Mouse (Mus musculus) lung, postnatal 0 days (tissue): ENCODE data around the gene Setmar. TPM values are rescaled to one million over a fixed set of nuclear protein-coding genes. Genes with fewer than 3 reads are reported as not detected.
"Not testable (repeated sequence)": the region's sequence is repeated elsewhere in the genome, so short reads cannot be mapped to it uniquely, and the experiment has no call there.

Source experiments
- ATAC-seq: fragments of 200-750 bp; cut with Nextera tagmentation; 2 replicates; pipeline ENCODE4 v1.8.0; 2017; ENCODE audit warnings: moderate library complexity
- DNase-seq: peaks from one replicate; pipeline ENCODE4 v3.0.0-alpha.2; 2016; ENCODE audit warnings: low spot score
- H3K27ac ChIP-seq: fragments of 300-500 bp; sonication (generic); 2 replicates; pipeline ENCODE4 v1.5.1; 2014; ENCODE audit warnings: antibody characterized with exemption, mild to moderate bottlenecking, low read length, mixed read lengths
- H3K27me3 ChIP-seq: fragments of 300-500 bp; sonication (generic); replicated peaks from 2 replicates; pipeline ENCODE4 v1.6.1; 2014; ENCODE audit warnings: low read length, mixed read lengths; ENCODE audit not compliant: insufficient read depth
- H3K36me3 ChIP-seq: fragments of 300-500 bp; sonication (generic); 2 replicates; pipeline ENCODE4 v1.6.1; 2014; ENCODE audit warnings: low read length, mixed read lengths; ENCODE audit not compliant: insufficient read depth
- H3K4me1 ChIP-seq: fragments of 300-500 bp; sonication (generic); 2 replicates; pipeline ENCODE4 v1.6.1; 2014; ENCODE audit warnings: antibody characterized with exemption, low read depth, low read length, mixed read lengths; ENCODE audit not compliant: insufficient read depth
- H3K4me2 ChIP-seq: fragments of 300-500 bp; sonication (generic); replicated peaks from 2 replicates; pipeline ENCODE4 v1.6.1; 2014; ENCODE audit warnings: low read depth, mild to moderate bottlenecking, low read length, moderate library complexity, mixed read lengths
- H3K4me3 ChIP-seq: fragments of 300-500 bp; sonication (generic); 2 replicates; pipeline ENCODE4 v1.5.1; 2014; ENCODE audit warnings: low read depth, low read length
- H3K9ac ChIP-seq: fragments of 300-500 bp; sonication (generic); replicated peaks from 2 replicates; pipeline ENCODE4 v1.6.1; 2014; ENCODE audit warnings: low read depth, mild to moderate bottlenecking
- H3K9me3 ChIP-seq: fragments of 300-500 bp; sonication (generic); 2 replicates; pipeline ENCODE4 v1.6.1; 2016; ENCODE audit warnings: low read length, mixed read lengths
- CTCF ChIP-seq: IDR thresholded peaks from 2 replicates; pipeline ENCODE4 v1.5.1; 2016; ENCODE audit warnings: antibody characterized with exemption, mild to moderate bottlenecking
- EP300 ChIP-seq: IDR thresholded peaks from 2 replicates; pipeline ENCODE4 v1.6.1; 2016; ENCODE audit warnings: antibody characterized with exemption, mild to moderate bottlenecking, control low read depth
- WGBS: fragments of 180-500 bp; shearing (Covaris S2); extraction: QIAGEN DNeasy Blood & Tissue Kit; methylation state at CpG from one replicate; pipeline ENCODE4 v1.1.7; 2014; 5-methylcytosine and 5-hydroxymethylcytosine counted together
- polyA plus RNA-seq: library from polyadenylated mRNA; unstranded; fragments of >200 nt; fragmentation: Nextera tagmentation; extraction: Ambion mirVana; gene quantifications from 2 replicates; pipeline ENCODE4 v1.2.1, GENCODE M21; 2015

Setmar gene
- 5.3 and 6.6 TPM in 2 replicates for polyA plus RNA-seq

DNA sequence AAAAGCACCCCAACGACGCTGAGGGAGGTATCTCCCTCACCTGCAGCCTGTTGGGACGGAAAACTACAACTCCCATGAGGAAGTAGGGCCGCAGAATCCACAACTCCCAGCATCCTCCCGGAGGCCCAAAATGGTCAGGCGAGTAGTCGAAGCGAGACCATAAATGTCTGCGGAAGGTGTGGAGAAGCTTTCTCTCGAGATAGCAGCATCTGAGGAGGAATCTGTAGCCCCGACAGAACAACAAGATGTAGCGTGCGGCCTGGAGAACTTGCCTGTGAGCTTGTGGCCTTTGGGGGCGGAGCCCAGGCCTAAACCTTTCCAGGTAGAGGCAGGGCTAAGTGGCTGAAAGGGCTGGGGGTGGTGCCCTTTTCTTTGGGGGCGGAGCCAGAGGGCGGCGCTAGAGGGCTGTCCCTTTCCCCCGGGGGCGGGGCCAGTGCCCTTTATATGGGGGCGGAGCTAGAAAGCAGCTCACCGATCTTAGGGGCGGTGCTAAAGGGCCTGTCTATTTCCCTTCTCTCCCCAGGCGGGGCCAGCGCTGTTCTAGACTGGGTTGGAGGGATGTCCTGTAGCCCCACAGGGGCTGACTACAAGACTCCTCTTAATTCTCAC, at the start of gene Setmar:
Gene Setmar (plus strand): TSS at position 128 of the 609 bp plus-strand sequence.
- ATAC-seq: peak; percentile 95

DNA sequence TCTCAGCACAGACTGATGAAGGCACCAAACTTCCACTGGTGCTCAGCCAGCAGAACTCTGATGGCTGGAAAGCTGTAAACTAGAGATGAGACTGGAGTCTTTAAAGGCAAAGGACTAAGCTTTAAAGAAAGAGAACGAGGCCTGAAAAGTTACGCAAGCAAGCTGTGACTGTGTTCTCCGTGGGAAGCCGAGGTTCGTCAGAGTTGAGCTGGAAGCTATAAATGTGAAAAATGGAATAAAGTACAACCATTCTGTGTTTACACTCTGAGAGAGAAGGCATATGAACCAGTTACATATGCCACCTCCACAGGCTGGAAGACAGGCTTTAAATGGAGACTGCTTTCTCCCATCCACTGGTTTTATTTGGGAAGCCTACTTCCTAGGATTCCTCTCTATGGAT, 43.2 kb upstream of the Setmar start:
- ATAC-seq: no peak
- 84% methylated on average over 5 of the region's 5 CpGs for WGBS
- TF ChIP-seq EP300 (no peak), CTCF (no peak)

More for the DNA sequence above, at the start of gene Setmar:
- H3K27me3 ChIP-seq: no peaks in the 10 kb centered on the region
- H3K36me3 ChIP-seq: no peaks in the 10 kb centered on the region
- 1% methylated on average over 21 of the region's 24 CpGs for WGBS
- H3K9ac ChIP-seq: peak within 1 kb of the TSS; percentile 34; the same call in 1 of the 2 replicates
- no peak for TF ChIP-seq EP300
- TF ChIP-seq CTCF: no peak; the same call in none of the 2 replicates
- no peaks in the 10 kb centered on the region for H3K4me1 ChIP-seq
- H3K4me2 ChIP-seq: peak within 1 kb of the TSS; percentile 74
- H3K27ac ChIP-seq: peak within 1 kb of the TSS; percentile 90
- peak within 1 kb of the TSS; percentile 51 for H3K4me3 ChIP-seq
- no peaks in the 10 kb centered on the region for H3K9me3 ChIP-seq
- DNase-seq: peak; percentile 98

DNA sequence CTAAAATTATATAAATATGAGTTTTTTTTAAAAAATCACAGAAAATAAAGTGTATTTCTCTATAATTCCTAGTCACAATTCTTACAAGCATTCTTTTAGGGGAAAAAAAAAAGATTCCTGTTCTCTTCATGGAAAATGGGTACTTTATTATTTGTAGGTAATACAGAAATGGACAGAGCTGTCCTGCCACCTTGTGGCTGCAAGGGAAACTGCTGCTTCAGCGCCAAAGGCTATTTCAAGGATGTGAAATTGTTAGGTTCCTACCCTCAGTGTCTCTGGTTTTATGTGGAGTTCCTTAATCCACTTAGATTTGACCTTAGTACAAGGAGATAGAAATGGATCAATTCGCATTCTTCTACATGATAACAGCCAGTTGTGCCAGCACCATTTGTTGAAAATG, 9.8 kb upstream of the Setmar start:
- peak; percentile 58 for DNase-seq
- ATAC-seq, H3K4me1 ChIP-seq, H3K4me2 ChIP-seq, H3K9ac ChIP-seq, H3K9me3 ChIP-seq, H3K27ac ChIP-seq, H3K4me3 ChIP-seq, H3K36me3 ChIP-seq, H3K27me3 ChIP-seq: not testable (repeated sequence)
- WGBS: 7% methylated on average over 2 of the region's 2 CpGs
- peak; percentile 82 for TF ChIP-seq CTCF

More for the DNA sequence above, 43.2 kb upstream of the Setmar start:
- Histone ChIP-seq H3K4me3 (no peak overlapping the region), H3K9ac (no peak overlapping the region), H3K4me1 (no peaks in the 10 kb centered on the region), H3K4me2 (no peak overlapping the region), H3K27ac (no peak overlapping the region), H3K36me3 (no peaks in the 10 kb centered on the region), H3K9me3 (no peaks in the 10 kb centered on the region), H3K27me3 (no peaks in the 10 kb centered on the region)
- no peak for DNase-seq

DNA sequence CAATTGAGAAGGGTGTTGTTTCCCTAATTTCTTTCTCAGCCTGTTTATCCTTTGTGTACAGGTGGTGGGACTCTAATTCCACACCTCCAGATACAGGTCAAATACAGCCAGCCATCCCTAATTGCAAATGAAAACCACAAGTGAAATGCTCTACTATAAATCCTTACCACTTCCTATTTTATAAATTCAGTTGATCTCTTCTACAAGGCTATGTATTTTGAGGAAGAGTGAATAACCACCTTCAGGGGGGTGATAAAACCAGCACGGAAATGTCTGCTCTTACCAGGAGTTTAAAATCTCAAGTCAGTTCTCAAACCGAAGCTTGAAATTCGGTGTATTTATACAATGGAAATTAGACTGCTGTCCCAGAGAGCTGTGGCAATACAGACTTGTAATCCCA, 8.9 kb upstream of the Setmar start:
- ATAC-seq (no peak), DNase-seq (no peak)
- Histone ChIP-seq H3K4me1 (no peaks in the 10 kb centered on the region), H3K4me2 (no peak overlapping the region), H3K9me3 (no peaks in the 10 kb centered on the region), H3K4me3 (no peak overlapping the region), H3K27ac (no peak overlapping the region), H3K9ac (no peak overlapping the region), H3K27me3 (no peaks in the 10 kb centered on the region), H3K36me3 (no peaks in the 10 kb centered on the region)
- WGBS: 61% methylated on average over 3 of the region's 3 CpGs
- TF ChIP-seq EP300: no peak
- no peak for TF ChIP-seq CTCF

DNA sequence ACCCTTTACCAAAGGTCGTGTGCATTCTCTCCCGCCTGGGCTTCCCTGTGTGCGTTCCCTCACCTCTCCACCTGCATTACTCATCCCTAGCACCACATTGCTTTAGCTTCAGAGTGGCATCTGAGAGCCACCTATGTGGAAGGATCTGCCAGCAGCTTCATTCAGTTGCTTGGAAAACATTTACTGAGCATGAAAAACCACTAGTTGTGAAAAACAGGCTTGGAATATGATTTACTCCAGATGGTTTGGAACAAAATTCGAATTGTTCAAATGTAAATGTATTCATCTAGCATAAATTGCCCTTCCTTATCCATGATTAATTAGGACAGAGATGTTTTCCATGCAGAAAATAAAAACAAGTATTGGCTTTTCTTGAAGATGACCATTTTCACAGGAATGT, 7.5 kb upstream of the Setmar start:
- 45% methylated on average over 4 of the region's 4 CpGs for WGBS
- no peaks in the 10 kb centered on the region for H3K9me3 ChIP-seq
- DNase-seq (no peak), ATAC-seq (no peak)
- H3K4me2 ChIP-seq: no peak overlapping the region
- TF ChIP-seq EP300 (no peak), CTCF (no peak)
- H3K4me3 ChIP-seq: no peak overlapping the region
- H3K27me3 ChIP-seq: no peaks in the 10 kb centered on the region
- H3K27ac ChIP-seq: no peak overlapping the region
- no peak overlapping the region for H3K9ac ChIP-seq
- H3K36me3 ChIP-seq: no peaks in the 10 kb centered on the region
- no peaks in the 10 kb centered on the region for H3K4me1 ChIP-seq

DNA sequence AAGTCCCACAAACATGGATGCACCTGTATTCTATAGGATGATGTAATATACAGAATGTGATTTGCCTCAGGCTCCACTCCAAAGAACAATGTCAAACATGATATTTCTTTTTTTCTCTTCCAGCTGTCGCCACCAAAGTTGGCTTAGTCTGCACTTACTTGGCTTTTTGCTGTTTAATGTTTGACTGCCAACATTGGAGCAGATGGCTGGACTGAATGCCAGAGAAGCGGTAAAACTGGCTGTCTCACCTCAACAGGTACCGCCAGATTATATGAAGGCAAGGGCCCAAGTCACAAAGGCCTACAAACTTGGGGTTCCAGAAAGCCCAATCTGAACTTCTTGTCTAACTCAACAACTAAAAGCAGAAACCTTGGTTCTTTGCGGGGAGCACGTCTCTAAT, 6.8 kb upstream of the Setmar start:
- Histone ChIP-seq H3K27ac (no peak overlapping the region), H3K27me3 (no peaks in the 10 kb centered on the region), H3K4me3 (no peak overlapping the region), H3K9me3 (no peaks in the 10 kb centered on the region), H3K9ac (no peak overlapping the region), H3K4me1 (no peaks in the 10 kb centered on the region), H3K36me3 (no peaks in the 10 kb centered on the region), H3K4me2 (no peak overlapping the region)
- no peak for TF ChIP-seq EP300
- TF ChIP-seq CTCF: no peak
- ATAC-seq (no peak), DNase-seq (no peak)
- 76% methylated on average over 5 of the region's 5 CpGs for WGBS
